Mouse (Mus musculus): ENCODE measurements around the gene Sirt4.

DNA sequence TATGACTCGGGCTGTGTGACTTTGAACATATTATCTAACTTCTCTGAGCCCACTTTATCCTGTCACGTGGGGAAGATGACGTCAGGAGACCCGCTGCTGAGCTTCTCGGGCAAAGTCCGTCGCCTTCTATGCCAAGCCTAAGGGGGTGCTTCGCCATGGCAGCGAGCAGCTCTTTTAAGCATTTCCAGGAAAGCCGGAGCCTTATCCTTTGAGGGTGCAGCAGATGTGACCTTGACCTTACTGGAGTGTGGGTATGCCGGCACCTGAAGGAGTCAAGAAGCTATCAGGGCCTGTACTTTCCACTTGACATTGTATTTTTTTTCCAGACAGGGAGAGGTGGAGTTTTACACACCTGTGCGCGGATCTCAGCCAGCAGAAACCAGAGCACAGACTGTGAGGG lies 25.6 kb downstream of the Sirt4 start:
- TF ChIP-seq CTCF (IDR thresholded peaks at IDR 0.05) (no peak), EP300 (IDR thresholded peaks at IDR 0.05) (no peak)
